Mouse (Mus musculus): Measurements from ENCODE around the gene Pim2. TPM values are rescaled to one million over a fixed set of nuclear protein-coding genes. Genes with fewer than 3 reads are reported as not detected.
A peak's percentile ranks its signal among the peaks of the same experiment; 100 is the strongest.

Pim2 gene
- polyA plus RNA-seq (2011; ENCODE audit: insufficient read depth, insufficient read length, low replicate concordance, missing spikeins) = 20.0 and 26.2 TPM in 2 replicates

DNA sequence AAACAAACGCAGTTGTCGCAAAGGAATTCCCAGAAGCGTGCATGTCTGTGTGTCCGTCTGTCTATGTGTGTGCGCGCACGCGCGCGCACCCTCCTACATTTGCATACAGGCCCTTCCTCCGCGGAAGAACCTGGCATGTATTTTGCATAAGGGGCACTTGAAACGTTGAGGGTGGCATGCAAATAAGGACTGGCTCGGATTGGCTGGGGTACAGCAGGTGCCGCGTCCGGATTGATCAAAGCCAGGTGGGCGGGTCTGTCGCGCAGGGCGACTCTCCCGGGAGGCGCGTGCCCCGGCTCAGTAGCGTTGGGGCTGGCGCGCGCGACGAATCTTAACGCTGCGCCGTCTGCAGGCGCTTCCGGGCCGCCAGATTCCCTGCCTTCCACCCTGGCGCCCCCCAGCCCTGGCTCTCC lies at the start of gene Pim2:
TSS of gene Pim2 (plus strand) at position 256 of the 413 bp plus-strand sequence.
- Histone ChIP-seq H3K4me3 (replicated peaks; ENCODE audit: control insufficient read depth, low read depth, low read length) (peak within 1 kb of the TSS; percentile 87), H3K4me1 (ENCODE audit: control insufficient read depth, insufficient read depth, low read length) (no peaks in the 10 kb centered on the region), H3K27ac (ENCODE audit: control insufficient read depth, insufficient read depth, low read depth, low read length, poor library complexity) (peak within 1 kb of the TSS; percentile 51)
- TF ChIP-seq CTCF (IDR thresholded peaks at IDR 0.05; ENCODE audit: control insufficient read depth, insufficient read depth, low read length) (no peak), POLR2A (IDR thresholded peaks at IDR 0.05; ENCODE audit: borderline replicate concordance, control insufficient read depth, low read depth, low read length) (peak; percentile 64; the same call in 1 of the 2 replicates)
- 19% methylated on average over 26 of the region's 38 CpGs for WGBS

DNA sequence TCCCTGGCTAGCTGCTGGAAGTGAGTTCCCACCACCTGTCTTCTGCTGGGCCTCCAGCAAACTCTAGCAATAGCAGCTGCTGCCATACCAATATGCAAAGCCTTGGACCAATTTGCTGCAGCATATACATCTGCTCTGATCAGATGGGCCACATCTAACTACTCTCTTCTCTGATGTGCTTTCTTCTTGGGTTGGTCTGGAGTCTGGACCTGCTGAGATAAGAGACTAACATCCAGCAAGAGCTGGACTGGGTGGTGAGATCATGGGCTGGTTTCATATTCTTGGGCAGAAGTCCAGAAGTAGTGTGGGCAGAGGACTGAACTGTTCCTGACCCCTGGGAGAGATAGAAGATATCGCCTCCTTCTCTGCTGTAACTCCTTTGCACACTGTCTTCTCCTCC lies 40.9 kb upstream of the Pim2 start:
- no peaks in the 10 kb centered on the region; the same call in 1 of the 2 replicates for H3K4me1 ChIP-seq (ENCODE audit: control insufficient read depth, insufficient read depth, low read length)
- no peak overlapping the region for H3K4me3 ChIP-seq (replicated peaks; ENCODE audit: control insufficient read depth, low read depth, low read length)
- peak overlapping the region; percentile 94 for H3K27ac ChIP-seq (ENCODE audit: control insufficient read depth, insufficient read depth, low read depth, low read length, poor library complexity)
- no peak for TF ChIP-seq CTCF (IDR thresholded peaks at IDR 0.05; ENCODE audit: control insufficient read depth, insufficient read depth, low read length)
- TF ChIP-seq POLR2A (IDR thresholded peaks at IDR 0.05; ENCODE audit: borderline replicate concordance, control insufficient read depth, low read depth, low read length) = no peak
- 19% methylated on average over 1 of the region's 1 CpGs for WGBS

- TF ChIP-seq POLR2A (IDR thresholded peaks at IDR 0.05; ENCODE audit: borderline replicate concordance, control insufficient read depth, low read depth, low read length) (no peak), CTCF (IDR thresholded peaks at IDR 0.05; ENCODE audit: control insufficient read depth, insufficient read depth, low read length) (no peak)
- no peak overlapping the region for H3K27ac ChIP-seq (ENCODE audit: control insufficient read depth, insufficient read depth, low read depth, low read length, poor library complexity)
- H3K4me3 ChIP-seq (replicated peaks; ENCODE audit: control insufficient read depth, low read depth, low read length) = peak overlapping the region; percentile 42
- no peaks in the 10 kb centered on the region; the same call in 1 of the 2 replicates for H3K4me1 ChIP-seq (ENCODE audit: control insufficient read depth, insufficient read depth, low read length)
- WGBS = 10% methylated on average over 7 of the region's 7 CpGs
These were observed 37.3 kb upstream of the Pim2 start for GRCm38 (mm10) chrX:7840842-7841162.

- WGBS = 11% methylated on average over 74 of the region's 74 CpGs
- peak within 1 kb of the TSS; percentile 99 for H3K27ac ChIP-seq (ENCODE audit: control insufficient read depth, insufficient read depth, low read depth, low read length, poor library complexity)
- TF ChIP-seq POLR2A (IDR thresholded peaks at IDR 0.05; ENCODE audit: borderline replicate concordance, control insufficient read depth, low read depth, low read length) = peak; percentile 79; the same call in 1 of the 2 replicates
- TF ChIP-seq CTCF (IDR thresholded peaks at IDR 0.05; ENCODE audit: control insufficient read depth, insufficient read depth, low read length) = no peak
- no peaks in the 10 kb centered on the region; the same call in 1 of the 2 replicates for H3K4me1 ChIP-seq (ENCODE audit: control insufficient read depth, insufficient read depth, low read length)
- peak within 1 kb of the TSS; percentile 97 for H3K4me3 ChIP-seq (replicated peaks; ENCODE audit: control insufficient read depth, low read depth, low read length)
These were observed 36.6 kb upstream of the Pim2 start, which contains the start of gene Otud5 for GRCm38 (mm10) chrX:7841163-7842162. Gene Otud5 (plus strand): TSS chrX:7841364.

DNA sequence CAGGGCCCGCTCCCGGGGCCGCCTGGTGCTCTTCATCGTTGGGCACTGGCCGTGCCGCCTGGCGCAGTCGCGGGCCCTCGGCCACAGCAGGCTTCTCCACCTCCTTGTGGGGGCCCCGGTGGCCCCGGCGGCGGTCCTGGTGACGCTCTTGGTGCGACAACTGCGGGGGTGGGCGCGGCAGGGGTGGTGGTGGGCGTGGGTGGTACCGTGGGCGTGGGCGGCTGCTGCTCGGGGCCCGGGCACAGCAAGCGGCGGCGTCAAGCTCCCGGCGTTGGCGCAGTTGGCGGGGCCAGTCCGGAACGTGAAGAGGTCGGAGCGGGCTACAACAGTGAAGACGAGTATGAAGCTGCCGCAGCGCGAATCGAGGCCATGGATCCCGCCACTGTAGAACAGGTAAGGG lies 35.7 kb upstream of the Pim2 start:
- TF ChIP-seq POLR2A (IDR thresholded peaks at IDR 0.05; ENCODE audit: borderline replicate concordance, control insufficient read depth, low read depth, low read length) (no peak), CTCF (IDR thresholded peaks at IDR 0.05; ENCODE audit: control insufficient read depth, insufficient read depth, low read length) (no peak)
- WGBS = 15% methylated on average over 36 of the region's 42 CpGs
- Histone ChIP-seq H3K27ac (ENCODE audit: control insufficient read depth, insufficient read depth, low read depth, low read length, poor library complexity) (peak overlapping the region; percentile 99), H3K4me3 (replicated peaks; ENCODE audit: control insufficient read depth, low read depth, low read length) (peak overlapping the region; percentile 97), H3K4me1 (ENCODE audit: control insufficient read depth, insufficient read depth, low read length) (no peaks in the 10 kb centered on the region; the same call in 1 of the 2 replicates)

DNA sequence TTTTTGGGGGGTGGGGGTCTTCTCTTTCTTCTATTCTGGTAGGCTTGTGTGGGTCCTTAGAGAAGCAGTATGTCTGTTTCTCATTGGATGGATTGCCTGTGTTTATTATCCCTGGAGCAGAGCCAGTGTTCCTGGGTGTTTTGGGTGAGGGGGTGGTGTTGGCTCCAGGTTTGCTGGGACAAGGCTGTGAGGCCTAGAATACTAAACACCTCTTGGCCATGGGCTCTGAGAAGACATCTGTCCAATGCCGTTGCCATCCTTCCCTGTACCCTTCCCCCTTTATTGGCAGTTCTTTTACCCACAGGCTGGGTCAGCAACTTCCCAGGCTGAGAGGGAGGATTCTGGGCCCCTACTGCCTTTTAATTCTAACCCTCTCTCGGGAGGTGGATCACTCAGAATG lies 30.2 kb upstream of the Pim2 start:
- Histone ChIP-seq H3K4me3 (replicated peaks; ENCODE audit: control insufficient read depth, low read depth, low read length) (no peak overlapping the region), H3K4me1 (ENCODE audit: control insufficient read depth, insufficient read depth, low read length) (no peaks in the 10 kb centered on the region; the same call in 1 of the 2 replicates), H3K27ac (ENCODE audit: control insufficient read depth, insufficient read depth, low read depth, low read length, poor library complexity) (no peak overlapping the region)
- 71% methylated on average over 2 of the region's 2 CpGs for WGBS
- no peak for TF ChIP-seq CTCF (IDR thresholded peaks at IDR 0.05; ENCODE audit: control insufficient read depth, insufficient read depth, low read length)
- no peak for TF ChIP-seq POLR2A (IDR thresholded peaks at IDR 0.05; ENCODE audit: borderline replicate concordance, control insufficient read depth, low read depth, low read length)

DNA sequence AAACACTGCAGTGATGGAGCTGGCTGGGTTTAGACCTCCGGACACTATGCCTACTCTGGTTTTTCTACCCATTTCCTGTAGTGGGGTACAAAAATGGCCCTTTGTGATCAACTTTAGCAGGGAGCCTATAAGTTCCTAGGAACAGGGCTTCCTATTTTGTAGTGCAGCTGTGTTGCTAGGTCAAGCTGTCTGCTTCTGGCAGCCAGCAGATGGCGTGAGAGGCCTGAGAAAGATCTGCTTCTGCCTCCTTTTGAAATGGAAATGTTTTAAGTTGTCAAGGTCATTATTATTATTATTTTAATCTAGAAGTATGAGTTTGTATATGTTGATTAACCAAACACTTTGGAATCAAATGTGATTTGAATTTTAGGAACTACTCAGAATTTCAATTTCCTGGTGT lies 23.5 kb upstream of the Pim2 start:
- Histone ChIP-seq H3K27ac (ENCODE audit: control insufficient read depth, insufficient read depth, low read depth, low read length, poor library complexity) (no peak overlapping the region), H3K4me3 (replicated peaks; ENCODE audit: control insufficient read depth, low read depth, low read length) (no peak overlapping the region), H3K4me1 (ENCODE audit: control insufficient read depth, insufficient read depth, low read length) (no peaks in the 10 kb centered on the region)
- TF ChIP-seq CTCF (IDR thresholded peaks at IDR 0.05; ENCODE audit: control insufficient read depth, insufficient read depth, low read length) = peak; percentile 63
- TF ChIP-seq POLR2A (IDR thresholded peaks at IDR 0.05; ENCODE audit: borderline replicate concordance, control insufficient read depth, low read depth, low read length) = no peak
- WGBS = 10% methylated on average over 2 of the region's 2 CpGs

DNA sequence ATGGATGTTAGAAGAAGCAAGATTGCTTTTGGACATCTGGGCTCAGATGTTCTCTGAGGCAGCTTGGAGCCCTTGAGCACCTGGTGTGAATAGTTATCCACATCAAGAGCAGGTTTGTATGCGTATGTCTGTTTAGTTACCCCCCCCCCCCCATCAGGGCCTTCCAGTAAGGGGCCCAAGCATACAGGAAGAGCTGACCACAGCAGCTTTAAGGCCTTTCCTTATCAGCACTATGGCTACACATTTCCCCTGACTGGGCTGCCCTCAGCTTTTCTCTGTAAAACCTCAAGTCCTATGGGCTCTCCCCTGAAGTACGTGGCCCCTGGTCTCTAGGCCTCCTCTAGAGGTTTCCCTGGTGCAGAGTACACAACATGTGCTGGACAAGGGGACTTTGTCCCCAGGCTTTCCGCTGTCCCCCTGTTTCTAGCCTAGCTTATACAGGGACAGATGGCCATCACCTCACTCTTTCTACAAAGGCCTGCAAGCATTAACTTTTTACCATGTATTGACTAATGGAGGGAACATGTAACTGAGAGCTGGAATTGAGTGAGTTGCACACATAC lies 18.8 kb upstream of the Pim2 start:
- H3K27ac ChIP-seq (ENCODE audit: control insufficient read depth, insufficient read depth, low read depth, low read length, poor library complexity) = no peak overlapping the region
- WGBS = 46% methylated on average over 3 of the region's 3 CpGs

More for the DNA sequence above, 18.8 kb upstream of the Pim2 start:
- Histone ChIP-seq H3K4me1 (ENCODE audit: control insufficient read depth, insufficient read depth, low read length) (no peaks in the 10 kb centered on the region; the same call in 1 of the 2 replicates), H3K4me3 (replicated peaks; ENCODE audit: control insufficient read depth, low read depth, low read length) (no peak overlapping the region)
- TF ChIP-seq CTCF (IDR thresholded peaks at IDR 0.05; ENCODE audit: control insufficient read depth, insufficient read depth, low read length) (no peak), POLR2A (IDR thresholded peaks at IDR 0.05; ENCODE audit: borderline replicate concordance, control insufficient read depth, low read depth, low read length) (no peak)

All from bone marrow, adult 2 months (tissue).